Mouse (Mus musculus): ENCODE results near the gene Dclre1c. TPM values are rescaled to one million over a fixed set of nuclear protein-coding genes. Genes with fewer than 3 reads are reported as not detected.

Gene Dclre1c
- polyA plus RNA-seq, 1 experiment from 2014 or later = 5.3 TPM

GRCm38 (mm10) chr2:3493833-3494409, 70.0 kb downstream of the Dclre1c start:
- 74% methylated on average over 3 of the region's 3 CpGs for WGBS
- H3K36me3 ChIP-seq (ENCODE audit: control insufficient read depth, insufficient read depth) = peaks cover 55% of the 10 kb centered on the region
- H3K27ac ChIP-seq (ENCODE audit: low read length) = no peak overlapping the region
- H3K27me3 ChIP-seq (ENCODE audit: control insufficient read depth, insufficient read depth, low read length) = no peaks in the 10 kb centered on the region
- H3K4me3 ChIP-seq (ENCODE audit: low read length) = no peak overlapping the region
- H3K4me1 ChIP-seq (ENCODE audit: control insufficient read depth, insufficient read depth, low read length) = no peaks in the 10 kb centered on the region
- no peak overlapping the region for H3K9ac ChIP-seq (ENCODE audit: low read length)
- no peaks in the 10 kb centered on the region for H3K9me3 ChIP-seq (replicated peaks; ENCODE audit: control insufficient read depth, low read length)
- no peak for ATAC-seq (replicated peaks; ENCODE audit: extremely low read depth, insufficient read depth, low FRiP score)
- no peak overlapping the region for H3K4me2 ChIP-seq (ENCODE audit: low read depth, low read length)

- H3K4me3 ChIP-seq (ENCODE audit: low read length) = no peak overlapping the region
- no peaks in the 10 kb centered on the region for H3K4me1 ChIP-seq (ENCODE audit: control insufficient read depth, insufficient read depth, low read length)
- H3K9me3 ChIP-seq (replicated peaks; ENCODE audit: control insufficient read depth, low read length) = no peaks in the 10 kb centered on the region
- no peaks in the 10 kb centered on the region for H3K27me3 ChIP-seq (ENCODE audit: control insufficient read depth, insufficient read depth, low read length)
- H3K9ac ChIP-seq (ENCODE audit: low read length) = no peak overlapping the region
- WGBS = 85% methylated on average over 6 of the region's 6 CpGs
- H3K4me2 ChIP-seq (ENCODE audit: low read depth, low read length) = no peak overlapping the region
- H3K36me3 ChIP-seq (ENCODE audit: control insufficient read depth, insufficient read depth) = peaks cover 49% of the 10 kb centered on the region
- ATAC-seq (replicated peaks; ENCODE audit: extremely low read depth, insufficient read depth, low FRiP score) = no peak
- no peak overlapping the region for H3K27ac ChIP-seq (ENCODE audit: low read length)
These were observed 75.6 kb downstream of the Dclre1c start for GRCm38 (mm10) chr2:3499543-3499942.

- H3K27ac ChIP-seq (ENCODE audit: low read length) = no peak overlapping the region
- H3K4me1 ChIP-seq (ENCODE audit: control insufficient read depth, insufficient read depth, low read length) = no peaks in the 10 kb centered on the region
- H3K4me2 ChIP-seq (ENCODE audit: low read depth, low read length) = no peak overlapping the region
- no peaks in the 10 kb centered on the region for H3K9me3 ChIP-seq (replicated peaks; ENCODE audit: control insufficient read depth, low read length)
- no peak for ATAC-seq (replicated peaks; ENCODE audit: extremely low read depth, insufficient read depth, low FRiP score)
- H3K27me3 ChIP-seq (ENCODE audit: control insufficient read depth, insufficient read depth, low read length) = no peaks in the 10 kb centered on the region
- WGBS = 94% methylated on average over 5 of the region's 5 CpGs
- no peak overlapping the region for H3K4me3 ChIP-seq (ENCODE audit: low read length)
- peaks cover 46% of the 10 kb centered on the region for H3K36me3 ChIP-seq (ENCODE audit: control insufficient read depth, insufficient read depth)
- H3K9ac ChIP-seq (ENCODE audit: low read length) = no peak overlapping the region
These were observed 77.0 kb downstream of the Dclre1c start for GRCm38 (mm10) chr2:3500886-3501285.

GRCm38 (mm10) chr2:3512076-3512475, 88.1 kb downstream of the Dclre1c start:
- Histone ChIP-seq H3K9ac (ENCODE audit: low read length) (peak overlapping the region; percentile 83), H3K4me3 (ENCODE audit: low read length) (peak overlapping the region; percentile 81), H3K4me1 (ENCODE audit: control insufficient read depth, insufficient read depth, low read length) (peaks cover 12% of the 10 kb centered on the region; the same call in 1 of the 2 replicates), H3K27me3 (ENCODE audit: control insufficient read depth, insufficient read depth, low read length) (no peaks in the 10 kb centered on the region), H3K27ac (ENCODE audit: low read length) (peak overlapping the region; percentile 73), H3K9me3 (replicated peaks; ENCODE audit: control insufficient read depth, low read length) (no peaks in the 10 kb centered on the region), H3K36me3 (ENCODE audit: control insufficient read depth, insufficient read depth) (peaks cover 24% of the 10 kb centered on the region), H3K4me2 (ENCODE audit: low read depth, low read length) (peak overlapping the region; percentile 77)
- ATAC-seq (replicated peaks; ENCODE audit: extremely low read depth, insufficient read depth, low FRiP score) = no peak
- WGBS = under 1% methylated on average over 15 of the region's 15 CpGs

- Histone ChIP-seq H3K27me3 (ENCODE audit: control insufficient read depth, insufficient read depth, low read length) (no peaks in the 10 kb centered on the region), H3K4me1 (ENCODE audit: control insufficient read depth, insufficient read depth, low read length) (peaks cover 12% of the 10 kb centered on the region; the same call in 1 of the 2 replicates), H3K4me3 (ENCODE audit: low read length) (peak within 1 kb of the TSS; percentile 81), H3K4me2 (ENCODE audit: low read depth, low read length) (peak within 1 kb of the TSS; percentile 77), H3K36me3 (ENCODE audit: control insufficient read depth, insufficient read depth) (peaks cover 21% of the 10 kb centered on the region), H3K9me3 (replicated peaks; ENCODE audit: control insufficient read depth, low read length) (no peaks in the 10 kb centered on the region), H3K27ac (ENCODE audit: low read length) (peak within 1 kb of the TSS; percentile 78), H3K9ac (ENCODE audit: low read length) (peak within 1 kb of the TSS; percentile 83)
- under 1% methylated on average over 60 of the region's 60 CpGs for WGBS
- ATAC-seq (replicated peaks; ENCODE audit: extremely low read depth, insufficient read depth, low FRiP score) = peak; percentile 99
These were observed 88.9 kb downstream of the Dclre1c start, which contains the start of the genes Gm45902, Hspa14 and Cdnf for GRCm38 (mm10) chr2:3512552-3513454. TSS of gene Gm45902 (minus strand) at chr2:3512790. TSS of gene Hspa14 (minus strand) at chr2:3512814. TSS of gene Cdnf (plus strand) at chr2:3513030.

Other genes with a start within 250 kb of the Dclre1c start
- 27.5 and 28.9 TPM in 2 replicates for gene Nmt2, start 139.9 kb upstream of the Dclre1c start, polyA plus RNA-seq (2015; fragmentation: Nextera tagmentation; extraction: Ambion mirVana)
- gene Rpp38, start 91.5 kb upstream of the Dclre1c start, polyA plus RNA-seq (2015; fragmentation: Nextera tagmentation; extraction: Ambion mirVana) = 10.9 and 11.9 TPM in 2 replicates
- 0.49 and 0.51 TPM in 2 replicates for gene Acbd7, start 88.0 kb upstream of the Dclre1c start, polyA plus RNA-seq (2015; fragmentation: Nextera tagmentation; extraction: Ambion mirVana)
- gene Olah, start 26.9 kb upstream of the Dclre1c start, polyA plus RNA-seq (2015; fragmentation: Nextera tagmentation; extraction: Ambion mirVana) = not detected in 2 replicates
- 2.7 and 3.9 TPM in 2 replicates for gene Meig1, start 1.5 kb upstream of the Dclre1c start, polyA plus RNA-seq (2015; fragmentation: Nextera tagmentation; extraction: Ambion mirVana)
- 5.5 and 5.8 TPM in 2 replicates for gene Suv39h2, start 50.9 kb downstream of the Dclre1c start, polyA plus RNA-seq (2015; fragmentation: Nextera tagmentation; extraction: Ambion mirVana)
- gene Gm45902, start 88.7 kb downstream of the Dclre1c start, polyA plus RNA-seq (2015; fragmentation: Nextera tagmentation; extraction: Ambion mirVana) = 3.2 and 3.9 TPM in 2 replicates
- gene Hspa14, start 88.7 kb downstream of the Dclre1c start, polyA plus RNA-seq (2015; fragmentation: Nextera tagmentation; extraction: Ambion mirVana) = 75.8 and 86.8 TPM in 2 replicates
- 0.35 and 0.69 TPM in 2 replicates for gene Cdnf, start 88.9 kb downstream of the Dclre1c start, polyA plus RNA-seq (2015; fragmentation: Nextera tagmentation; extraction: Ambion mirVana)
- gene Fam107b, start 146.4 kb downstream of the Dclre1c start, polyA plus RNA-seq (2015; fragmentation: Nextera tagmentation; extraction: Ambion mirVana) = 22.0 and 34.4 TPM in 2 replicates